In the genomic region with DNA sequence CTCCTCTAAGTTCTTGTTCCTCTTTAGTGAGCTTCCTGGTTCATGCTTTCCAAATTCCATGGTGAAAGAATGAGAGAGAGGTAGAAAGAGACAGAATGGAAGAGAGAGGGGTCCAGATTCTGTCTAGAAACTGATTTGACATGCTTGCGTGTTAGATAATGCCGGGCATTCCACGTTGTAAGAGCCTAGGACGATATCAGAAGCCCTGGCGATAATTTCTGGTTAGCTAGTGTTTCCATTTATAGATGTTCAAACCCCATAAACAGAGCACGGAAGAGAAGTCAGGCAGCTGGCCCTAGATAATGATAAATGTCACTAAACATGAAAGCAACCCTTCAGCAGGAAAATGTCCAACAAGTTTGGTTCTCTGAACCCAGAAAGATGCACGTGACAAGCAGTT, we compare ENCODE assay signal across 31 mouse cellular contexts. TPM values are rescaled to one million over a fixed set of nuclear protein-coding genes. Genes with fewer than 3 reads are reported as not detected.
DNase-seq lines count a peak whose midpoint lies in the region; ATAC-seq lines count a peak whose summit lies in the region.
"Had no signal": no experiment of that assay in that cellular context is flagged by ENCODE, and none has a peak within 500 bp of the region (broad histone marks: within the 10 kb centered on the region; RNA-seq: fewer than 3 reads in every experiment).

No protein-coding gene starts in this region.

- no peaks in the 10 kb centered on the region for H3K36me3 ChIP-seq in heart, embryonic 13.5 days
- no peaks in the 10 kb centered on the region for H3K36me3 ChIP-seq in hindbrain, embryonic 12.5 days
- H3K36me3 ChIP-seq: embryonic facial prominence, embryonic 10.5 days; embryonic facial prominence, embryonic 15.5 days; forebrain, embryonic 12.5 days; hindbrain, embryonic 13.5 days; limb, embryonic 13.5 days; neural tube, embryonic 12.5 days had no signal

- peak overlapping the region; percentile 57 for H3K4me3 ChIP-seq in heart, embryonic 13.5 days
- H3K4me3 ChIP-seq in hindbrain, embryonic 12.5 days: no peak overlapping the region
- H3K4me3 ChIP-seq: embryonic facial prominence, embryonic 10.5 days; embryonic facial prominence, embryonic 15.5 days; forebrain, embryonic 12.5 days; hindbrain, embryonic 13.5 days; limb, embryonic 13.5 days; neural tube, embryonic 12.5 days had no signal

- WGBS in heart, embryonic 13.5 days: 21% methylated on average over 7 of the region's 7 CpGs
- 87% methylated on average over 7 of the region's 7 CpGs for WGBS in hindbrain, embryonic 12.5 days

- peak overlapping the region; percentile 94 for H3K27ac ChIP-seq in heart, embryonic 13.5 days (replicated peaks)
- no peak overlapping the region for H3K27ac ChIP-seq in hindbrain, embryonic 12.5 days
- H3K27ac ChIP-seq: embryonic facial prominence, embryonic 10.5 days; embryonic facial prominence, embryonic 15.5 days; forebrain, embryonic 12.5 days; hindbrain, embryonic 13.5 days; limb, embryonic 13.5 days; neural tube, embryonic 12.5 days; stomach, postnatal 0 days had no signal

- peak overlapping the region; percentile 54 for H3K4me2 ChIP-seq in heart, embryonic 13.5 days
- H3K4me2 ChIP-seq in hindbrain, embryonic 12.5 days (replicated peaks): no peak overlapping the region
- H3K4me2 ChIP-seq: embryonic facial prominence, embryonic 15.5 days; forebrain, embryonic 12.5 days; hindbrain, embryonic 13.5 days; limb, embryonic 13.5 days; liver, embryonic 11.5 days; midbrain, embryonic 11.5 days; neural tube, embryonic 12.5 days had no signal

- no peak for ATAC-seq in heart, embryonic 13.5 days (ENCODE audit: extremely low read depth, insufficient number of reproducible peaks, low FRiP score, low TSS enrichment)
- ATAC-seq in hindbrain, embryonic 12.5 days (ENCODE audit: low FRiP score): no peak
- ATAC-seq: forebrain, postnatal 0 days; midbrain, embryonic 16.5 days had no signal

- H3K9ac ChIP-seq in heart, embryonic 13.5 days: peak overlapping the region; percentile 80
- H3K9ac ChIP-seq in hindbrain, embryonic 12.5 days: no peak overlapping the region
- H3K9ac ChIP-seq: embryonic facial prominence, embryonic 15.5 days; forebrain, embryonic 12.5 days; forebrain, postnatal 0 days; hindbrain, embryonic 13.5 days; limb, embryonic 13.5 days; neural tube, embryonic 12.5 days had no signal

- DNase-seq in heart, adult 11 months: peak; percentile 92
- no peak for DNase-seq in heart, postnatal 14 days
- DNase-seq in heart, adult 9 months (ENCODE audit: low spot score in 2 of 2): peak; percentile 26 to 58
- DNase-seq in heart, postnatal 10 days: peak; percentile 41 to 56
- no peak for DNase-seq in kidney, adult 8-10 months
- no peak for DNase-seq in neural tube, embryonic 10.5 days (ENCODE audit: extremely low spot score, low spot score)
- DNase-seq: adrenal gland, adult 2 months; adrenal gland, postnatal 36 days; cerebellum, adult 8-10 months; cerebellum, postnatal 25 days; forebrain, postnatal 0 days; kidney, adult 11 months; kidney, postnatal 4 days; lung, postnatal 36 days; right cerebral cortex, adult 18-20 months; thymus, adult 18-20 months; thymus, postnatal 25 days had no signal

- H3K4me1 ChIP-seq in heart, embryonic 13.5 days: peaks cover 34% of the 10 kb centered on the region
- H3K4me1 ChIP-seq in hindbrain, embryonic 12.5 days: no peaks in the 10 kb centered on the region
- H3K4me1 ChIP-seq: embryonic facial prominence, embryonic 10.5 days; embryonic facial prominence, embryonic 15.5 days; forebrain, embryonic 12.5 days; hindbrain, embryonic 13.5 days; limb, embryonic 13.5 days; neural tube, embryonic 12.5 days had no signal

- intact Hi-C loops in heart, postnatal 14 days (cut with DNase I): no loop called here
- intact Hi-C loops in heart, postnatal 10 days (cut with DNase I): no loop called here

- no peaks in the 10 kb centered on the region for H3K27me3 ChIP-seq in heart, embryonic 13.5 days (replicated peaks)
- H3K27me3 ChIP-seq in hindbrain, embryonic 12.5 days: no peaks in the 10 kb centered on the region
- H3K27me3 ChIP-seq: embryonic facial prominence, embryonic 15.5 days; forebrain, embryonic 12.5 days; hindbrain, embryonic 13.5 days; limb, embryonic 13.5 days; neural tube, embryonic 12.5 days had no signal

- H3K9me3 ChIP-seq in heart, embryonic 13.5 days: no peaks in the 10 kb centered on the region
- H3K9me3 ChIP-seq in hindbrain, embryonic 12.5 days (replicated peaks): no peaks in the 10 kb centered on the region
- H3K9me3 ChIP-seq: embryonic facial prominence, embryonic 10.5 days; embryonic facial prominence, embryonic 15.5 days; forebrain, embryonic 12.5 days; hindbrain, embryonic 13.5 days; limb, embryonic 13.5 days; neural tube, embryonic 12.5 days had no signal

RNA-seq across cellular contexts. Expression of a gene that starts 5.1 kb away (rescaled TPM):
- total RNA-seq in heart, postnatal 14 days (2021): 100 to 1,000 TPM; 133 to 137 TPM
- polyA plus RNA-seq in heart, embryonic 13.5 days (2015; fragmentation: Nextera tagmentation; extraction: Ambion mirVana): 72.2 and 81.4 TPM in 2 replicates
- 100 to 1,000 TPM; 154 TPM for total RNA-seq in heart, postnatal 10 days (2021)
- 0.26 and 1.3 TPM in 2 replicates for polyA plus RNA-seq in hindbrain, embryonic 12.5 days (2016; fragmentation: Nextera tagmentation; extraction: Ambion mirVana)
- total RNA-seq: megakaryocyte, adult 5-6 weeks had no signal
- polyA plus RNA-seq: adrenal gland, adult 2 months; spleen, adult 2 months had no signal

Comparison
In these comparisons a context has a peak if more than half of its experiments do, and no peak if none do; other contexts are left out.
1. DNase-seq: peak in heart, adult 11 months (single experiment), heart, adult 9 months (2 of 2) and heart, postnatal 10 days (2 of 2); none in heart, postnatal 14 days (0 of 2), kidney, adult 8-10 months (0 of 2) and neural tube, embryonic 10.5 days (single experiment).